Mouse (Mus musculus) B cell, adult 2 months (primary cell): ENCODE data around the gene Gclc.

Source experiments
- DNase-seq, 2 experiments: peaks; one replicate each; pipeline ENCODE4 v3.0.0; 2022

Gclc gene

DNA sequence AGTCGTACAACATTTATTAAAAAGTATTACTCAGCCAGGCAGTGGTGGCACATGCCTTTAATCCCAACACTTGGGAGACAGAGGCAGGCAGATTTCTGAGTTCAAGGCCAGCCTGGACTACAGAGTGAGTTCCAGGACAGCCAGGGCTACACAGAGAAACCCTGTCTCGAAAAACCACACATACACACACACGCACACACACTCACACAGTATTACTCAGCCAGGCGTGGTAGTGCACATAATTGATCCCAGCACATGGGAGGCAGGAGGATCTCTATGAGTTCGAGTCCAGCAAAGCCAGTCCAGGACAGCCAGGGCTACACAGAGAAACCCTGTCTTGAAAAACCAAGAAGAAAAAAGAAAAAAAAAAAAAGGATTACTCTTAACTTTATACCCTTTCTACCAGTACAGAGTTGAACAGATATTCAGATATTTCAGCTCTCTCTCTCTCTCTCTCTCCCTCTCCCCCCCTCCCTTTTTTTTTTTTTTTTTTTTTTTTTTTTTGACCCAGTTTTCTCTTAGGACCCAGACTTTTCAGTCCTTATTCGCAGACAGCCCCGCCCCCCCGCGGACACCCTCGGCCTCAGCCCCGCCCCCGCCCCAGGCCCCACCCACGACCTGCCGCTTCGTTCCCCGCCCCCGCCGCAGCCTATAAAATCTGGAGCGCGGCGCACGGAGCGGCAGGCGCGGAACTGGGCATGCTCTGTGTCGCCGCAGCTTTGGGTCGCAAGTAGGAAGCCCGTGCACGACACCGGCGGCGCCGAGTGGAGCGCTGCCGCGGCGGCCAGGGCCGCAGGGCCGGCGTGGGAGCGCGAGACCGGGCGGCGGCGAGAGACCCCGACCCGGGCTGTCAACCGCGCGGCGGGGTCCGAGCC is at the start of gene Gclc:
TSS of gene Gclc (plus strand) at position 683 of the 875 bp plus-strand sequence.
- DNase-seq = peak; percentile 90 to 92

DNA sequence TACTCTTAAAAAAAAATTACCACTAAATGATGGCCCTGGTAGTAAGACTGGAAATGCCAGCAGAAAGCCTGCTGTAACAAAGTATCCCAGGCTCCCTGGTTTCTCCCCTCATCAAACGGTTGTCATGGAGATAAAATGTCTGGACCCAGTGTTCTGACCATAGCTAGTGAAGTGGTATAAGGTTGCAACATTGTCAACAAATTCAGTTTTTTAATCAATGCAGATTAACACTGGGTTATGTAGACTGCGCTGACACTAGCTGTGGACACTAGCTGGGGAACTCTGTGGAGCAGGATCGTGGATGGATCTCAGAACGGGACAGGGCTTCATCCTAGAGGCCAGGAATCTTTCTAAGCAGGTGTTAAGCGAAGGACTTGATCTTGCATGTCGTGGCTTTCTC is 47.8 kb upstream of the Gclc start:
- no peak for DNase-seq

DNA sequence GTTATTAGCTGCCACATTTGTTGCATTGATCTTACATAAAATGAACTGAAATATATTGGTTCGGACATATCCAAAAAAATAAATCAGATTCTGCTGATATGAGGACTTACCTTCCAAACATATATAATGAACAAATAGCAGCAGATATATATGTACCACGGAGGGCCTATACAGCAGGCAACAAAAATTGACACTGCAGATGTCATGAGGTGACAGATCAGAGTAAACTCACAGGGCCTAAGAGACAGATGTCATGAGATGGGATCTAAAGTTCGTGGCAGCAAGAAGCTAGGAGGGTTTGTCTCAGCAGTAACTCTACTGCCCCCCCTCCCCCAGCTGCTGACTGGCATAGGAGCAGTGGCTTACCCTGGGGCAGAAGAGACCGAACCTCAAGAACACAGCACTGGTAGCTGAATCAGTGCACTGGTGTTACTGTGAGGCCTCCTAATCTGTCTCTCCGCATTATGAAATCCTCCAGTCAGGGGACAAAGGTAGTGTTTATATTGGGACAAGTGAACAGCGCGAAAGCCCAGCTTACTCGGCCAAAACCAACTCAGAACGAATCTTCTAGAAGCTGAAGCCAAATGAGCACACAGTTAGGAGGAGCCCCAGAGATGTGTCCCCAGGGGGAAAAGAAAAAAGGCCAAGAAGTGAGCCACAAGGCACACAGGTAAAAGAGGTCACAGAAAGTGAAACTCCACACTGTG is 46.7 kb upstream of the Gclc start:
- no peak for DNase-seq

DNA sequence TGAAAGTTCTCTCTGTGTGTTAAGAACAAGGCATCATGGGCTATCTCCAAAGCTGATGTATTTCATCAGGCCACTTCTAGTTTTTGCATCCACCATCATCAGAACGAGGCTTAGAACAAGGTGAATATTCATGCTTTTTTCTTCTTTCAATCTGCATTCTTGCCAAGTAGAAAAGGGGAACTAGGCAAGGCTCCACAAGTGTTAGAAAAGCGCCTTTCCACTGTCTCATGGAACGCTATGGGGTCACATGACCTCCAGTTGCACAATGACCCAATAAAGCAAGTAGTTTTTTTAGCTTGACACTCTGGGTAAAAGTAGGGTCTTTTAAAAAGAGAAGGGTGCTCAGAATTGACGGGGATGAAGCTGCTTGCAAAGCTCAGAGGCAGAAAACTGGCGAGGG is 45.4 kb upstream of the Gclc start:
- no peak for DNase-seq

DNA sequence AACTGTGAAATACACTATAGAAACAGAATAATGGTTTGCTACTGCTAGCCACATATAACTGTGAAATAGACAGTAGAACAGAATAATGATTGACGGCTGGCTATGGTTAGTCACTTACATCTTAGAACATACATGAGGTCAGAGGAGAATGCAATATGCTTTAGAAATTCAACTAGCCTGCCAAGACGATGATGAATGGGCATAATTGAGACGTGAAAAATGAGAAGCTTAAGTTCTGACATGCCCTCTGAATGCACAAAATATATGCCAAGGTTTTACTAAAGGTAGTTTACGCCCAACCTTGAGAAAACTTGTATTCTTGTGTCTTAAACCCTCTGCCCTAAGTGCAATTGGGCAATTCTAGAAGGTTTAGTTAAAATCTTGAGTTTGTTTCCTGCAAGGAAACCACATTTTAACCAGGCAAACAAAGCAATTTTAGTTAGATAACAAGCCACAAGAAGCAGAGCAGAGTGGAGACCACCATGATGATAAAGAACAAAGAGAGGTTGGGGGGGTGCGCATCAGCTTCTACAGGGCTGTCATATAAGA is 43.2 kb upstream of the Gclc start:
- DNase-seq = no peak

DNA sequence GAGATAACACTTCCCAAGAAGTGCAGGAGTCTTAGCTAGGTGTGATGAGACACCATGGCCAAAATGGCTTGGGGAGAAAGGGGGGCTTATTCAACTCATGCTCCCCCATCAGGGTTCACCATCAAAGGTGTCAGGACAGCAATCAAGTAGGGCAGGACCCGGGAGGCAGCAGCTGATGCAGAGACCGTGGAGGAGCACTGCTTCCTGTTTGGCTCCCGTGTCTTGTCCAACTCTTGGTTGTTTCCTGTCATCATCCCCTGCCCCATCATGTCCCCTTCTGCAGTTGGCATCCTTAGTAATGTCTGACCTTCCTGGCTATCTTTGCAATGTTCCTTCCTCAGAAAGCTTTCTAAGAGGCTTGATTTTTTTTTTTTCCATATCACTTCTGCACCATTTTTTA is 41.5 kb upstream of the Gclc start:
- DNase-seq = no peak

DNA sequence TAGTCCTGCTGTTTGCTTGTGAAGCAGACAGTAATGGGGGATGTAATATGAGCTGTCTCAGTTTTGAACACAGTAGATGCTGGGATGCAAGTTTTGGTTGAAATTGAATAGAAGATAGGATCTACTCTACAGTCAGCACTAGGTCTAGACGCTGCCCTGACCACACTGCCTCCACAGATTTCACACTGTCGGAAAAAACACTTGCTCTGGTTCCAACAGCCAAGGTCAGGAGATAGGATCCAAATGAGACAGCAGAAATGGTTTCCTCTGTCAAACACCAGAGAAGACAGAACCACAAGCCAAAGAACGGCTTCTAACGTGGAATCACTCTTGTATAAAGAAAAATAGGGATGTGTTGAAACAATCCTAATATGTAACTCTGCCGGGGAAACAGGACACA is 41.0 kb upstream of the Gclc start:
- no peak for DNase-seq

DNA sequence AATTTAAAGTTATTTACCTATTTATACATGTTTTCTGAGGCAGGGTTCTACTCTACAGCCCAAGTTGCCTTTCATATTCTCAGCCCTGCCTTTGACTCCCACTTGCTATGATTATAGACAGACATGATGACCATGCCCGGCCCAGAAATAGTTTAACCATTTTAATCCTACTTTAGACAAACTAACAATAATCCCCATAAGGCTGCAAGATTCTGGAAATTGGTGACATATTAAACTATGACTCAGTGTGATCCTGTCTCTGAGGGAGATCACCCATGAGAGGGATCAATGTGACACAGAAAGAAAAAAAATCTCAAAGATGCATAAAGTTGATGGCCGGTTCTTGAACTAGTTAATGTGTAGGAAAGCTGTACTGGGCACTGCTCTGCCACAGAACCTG is 39.1 kb upstream of the Gclc start:
- no peak for DNase-seq

DNA sequence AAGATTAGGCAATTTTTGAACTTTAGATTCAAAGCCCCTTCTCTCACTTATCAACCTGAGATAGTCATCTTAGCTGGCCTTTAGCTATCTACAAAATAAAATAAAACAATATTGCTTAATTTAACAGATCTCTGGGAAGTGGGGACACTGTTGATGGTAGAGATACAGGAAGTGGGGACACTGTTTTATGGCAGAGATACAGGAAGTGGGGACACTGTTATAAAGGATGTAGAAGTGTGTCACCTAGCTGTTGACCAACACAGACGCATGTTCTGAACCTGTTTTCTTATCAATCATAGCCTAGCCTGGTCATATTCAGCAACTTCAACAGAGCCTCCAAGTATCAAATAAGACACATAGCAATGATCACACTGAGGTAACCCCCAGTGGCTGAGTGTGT is 38.3 kb upstream of the Gclc start:
- DNase-seq = no peak

DNA sequence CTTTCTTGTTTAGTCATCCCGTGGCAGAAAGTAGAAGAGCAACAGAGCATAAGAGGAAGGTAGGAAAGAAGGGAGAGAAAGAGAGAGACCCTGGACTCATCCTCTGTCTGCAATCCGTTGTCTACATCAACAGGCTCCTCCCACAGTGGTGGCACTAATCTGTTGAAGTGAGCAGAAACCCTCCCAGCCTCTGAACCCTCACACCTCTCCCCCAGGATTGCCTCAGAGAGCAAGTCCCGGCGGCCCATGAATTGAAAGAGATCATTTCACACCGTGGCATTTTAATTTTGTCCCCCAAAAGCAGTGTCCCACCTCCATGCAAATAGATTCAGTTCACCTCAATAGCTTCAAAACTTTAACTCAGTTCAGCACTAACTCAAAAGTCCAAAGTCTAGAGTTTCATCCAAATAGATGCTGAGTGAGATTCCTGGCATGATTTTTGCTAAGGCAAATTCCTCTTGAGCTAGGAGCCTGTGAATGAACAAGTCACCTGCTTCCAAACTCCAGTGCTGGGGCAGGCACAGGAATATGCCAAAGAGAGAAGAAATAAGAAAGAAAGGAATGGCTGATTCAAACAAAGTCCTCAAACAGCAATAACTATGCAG is 36.4 kb upstream of the Gclc start:
- no peak for DNase-seq

DNA sequence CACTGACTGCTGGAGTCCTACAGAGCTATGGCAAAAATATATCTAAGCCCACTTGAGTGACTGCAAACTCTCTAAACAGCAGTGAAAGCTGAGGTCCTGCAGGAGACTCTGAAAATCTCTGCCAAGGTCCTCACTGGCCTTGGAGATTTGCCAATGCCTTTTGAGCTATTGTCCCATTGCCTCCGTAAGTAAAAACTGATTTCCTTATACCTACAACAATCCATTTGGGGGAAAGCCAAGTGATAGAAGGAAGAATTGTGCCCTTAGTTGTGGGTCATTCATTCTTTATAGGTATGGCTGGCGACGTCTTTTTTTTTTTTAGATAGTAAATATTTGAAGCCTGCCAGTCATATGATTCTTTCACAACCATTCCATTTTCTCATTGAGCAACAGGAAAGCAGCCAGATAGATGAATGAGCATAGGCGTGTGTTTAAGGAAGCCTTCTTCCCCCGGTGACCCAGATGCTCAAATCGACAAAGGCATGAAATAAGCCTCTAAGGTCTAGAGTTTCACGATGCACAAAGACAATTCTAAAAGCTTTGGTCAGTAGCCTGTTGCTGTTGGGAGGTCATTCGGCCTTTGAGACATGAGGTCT is 35.4 kb upstream of the Gclc start:
- no peak for DNase-seq

DNA sequence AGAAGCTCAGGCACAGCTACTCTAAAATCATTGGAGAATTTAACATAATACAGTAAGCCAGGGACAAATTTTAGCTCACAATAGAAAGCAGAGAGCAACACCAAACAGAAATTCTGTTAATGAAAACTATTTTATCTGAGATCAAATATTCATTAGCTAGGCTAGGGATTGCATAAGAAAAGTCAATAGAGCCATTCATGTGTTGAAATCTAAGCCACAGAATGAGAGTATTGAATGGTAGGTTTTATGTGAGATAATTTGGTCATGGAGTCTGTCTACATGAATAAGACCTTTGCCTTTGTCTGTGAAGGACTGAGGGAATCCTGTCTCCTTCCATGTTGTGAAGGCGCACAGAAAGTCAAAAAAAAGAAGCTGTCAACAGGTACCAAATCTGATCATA is 34.7 kb upstream of the Gclc start:
- no peak for DNase-seq

DNA sequence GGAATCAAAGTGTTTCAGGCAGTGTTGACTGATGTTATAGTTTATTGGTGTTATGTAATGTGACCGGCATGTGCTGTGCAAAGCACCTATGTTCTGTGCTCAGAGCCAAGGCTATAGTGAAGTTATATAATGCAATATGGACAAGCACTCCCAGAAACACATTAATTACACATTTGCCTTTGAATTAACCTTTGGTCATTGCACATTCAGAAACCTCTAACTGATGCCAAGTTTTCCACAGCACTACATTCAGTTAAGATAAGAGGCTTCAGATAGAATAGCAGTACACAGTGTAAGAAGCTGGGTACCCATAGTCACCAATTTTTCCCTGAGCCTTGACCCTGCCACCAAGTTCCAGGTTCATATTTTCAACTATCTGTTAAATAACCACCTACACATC is 32.0 kb upstream of the Gclc start:
- no peak for DNase-seq

DNA sequence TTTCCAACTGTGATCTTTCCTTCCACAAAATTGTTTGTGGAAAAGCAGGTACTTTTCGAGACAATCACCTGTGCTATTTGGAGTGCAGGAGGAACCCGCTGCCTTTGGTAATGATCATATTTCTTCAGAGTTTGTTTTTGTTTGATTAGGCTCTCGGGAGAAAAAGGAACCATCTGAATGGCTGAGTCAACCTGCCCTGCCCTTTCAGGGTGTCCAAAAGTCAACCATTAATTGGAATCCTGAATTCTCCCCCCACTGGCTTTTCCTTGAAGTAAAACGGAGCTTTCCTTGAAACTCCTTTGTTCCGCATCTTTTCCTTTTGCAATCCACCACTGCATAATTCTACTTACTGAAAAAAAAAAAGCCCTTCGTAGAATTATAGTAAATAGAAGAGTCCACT is 30.1 kb upstream of the Gclc start:
- DNase-seq = no peak

DNA sequence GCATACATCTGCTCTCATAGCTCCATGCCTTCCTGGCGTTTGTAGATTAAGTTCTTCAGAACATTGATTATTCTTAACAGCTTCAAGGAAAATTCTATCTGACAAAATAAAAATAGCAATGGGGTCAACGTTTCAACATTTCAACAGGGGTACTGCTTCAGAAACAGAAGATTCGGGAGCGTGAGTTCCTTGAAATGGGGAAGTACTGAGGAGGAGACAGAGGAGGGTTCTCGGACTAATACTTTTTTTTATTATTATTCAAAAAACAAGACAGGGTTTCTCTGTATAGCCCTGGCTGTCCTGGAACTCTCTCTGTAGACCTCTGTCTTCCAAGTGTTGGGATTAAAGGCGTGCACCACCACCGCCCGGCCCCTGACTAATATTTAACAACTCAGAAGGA is 28.9 kb upstream of the Gclc start:
- no peak for DNase-seq

DNA sequence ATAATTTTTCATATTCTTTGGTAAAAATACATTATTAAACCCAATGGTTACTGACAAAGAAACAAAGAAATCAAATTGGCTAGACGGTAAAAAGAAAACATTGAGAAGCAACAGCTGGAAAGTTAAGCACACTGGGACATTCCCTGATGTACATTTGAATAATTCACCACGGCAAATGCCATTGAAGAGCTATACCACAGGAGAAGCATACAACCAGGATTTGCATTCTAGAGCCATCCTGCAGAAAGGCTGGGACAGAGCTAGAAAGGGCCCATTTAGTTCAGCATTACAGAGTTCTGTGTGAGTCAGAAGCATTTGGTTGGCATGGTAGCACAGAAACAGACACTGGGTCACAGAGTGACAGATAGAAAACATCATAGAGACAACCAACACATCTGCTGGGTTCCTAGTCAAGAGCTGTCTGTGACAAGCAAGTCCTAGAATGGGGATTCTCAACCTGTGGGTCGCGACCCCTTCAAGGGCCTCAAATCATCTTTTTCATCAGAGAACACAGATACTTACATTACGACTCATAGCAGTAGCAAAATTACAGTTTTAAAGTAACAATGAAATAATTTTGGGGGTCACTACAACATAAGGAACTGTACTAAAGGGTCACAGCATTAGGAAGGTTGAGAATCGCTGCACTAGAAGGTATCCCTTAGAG is 28.2 kb upstream of the Gclc start:
- DNase-seq = no peak

DNA sequence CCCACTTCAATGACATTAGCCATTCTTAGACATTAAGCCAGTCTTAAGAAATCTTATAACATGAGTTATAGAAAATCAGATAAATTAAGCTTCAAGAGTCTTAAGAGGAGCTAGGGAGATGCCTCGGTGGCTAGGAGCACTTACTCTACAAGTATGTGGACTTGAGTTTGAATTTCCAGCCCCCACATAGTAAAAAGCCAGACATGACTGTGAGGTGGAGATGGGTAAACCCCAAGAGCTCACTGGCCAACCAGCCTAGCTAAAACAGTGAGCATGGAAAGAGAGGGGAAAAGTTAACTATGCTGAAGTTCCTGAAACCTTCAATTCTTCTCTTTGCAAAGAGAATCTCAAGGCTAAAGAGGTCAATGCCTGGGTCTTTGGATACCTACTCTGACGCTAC is 27.3 kb upstream of the Gclc start:
- no peak for DNase-seq

DNA sequence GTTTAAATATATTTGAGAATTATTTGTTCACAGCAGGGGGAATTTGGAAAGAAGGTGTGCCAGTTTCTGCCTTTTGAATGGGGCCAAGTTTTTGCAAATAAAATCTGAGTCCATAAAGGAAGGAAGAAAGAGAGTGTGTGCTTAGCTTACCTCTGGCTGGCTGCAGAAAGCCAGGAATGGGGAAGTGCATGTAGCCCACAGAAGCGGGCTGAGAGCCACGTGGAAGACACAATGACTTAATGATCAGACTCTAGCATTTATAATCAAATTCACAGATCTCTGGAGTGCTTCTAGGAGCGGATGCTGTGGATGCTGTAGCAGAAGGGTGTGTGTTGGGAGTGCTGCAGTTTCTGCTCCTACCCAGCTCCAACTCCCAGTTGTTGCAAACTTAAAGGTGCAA is 22.3 kb upstream of the Gclc start:
- no peak for DNase-seq

DNA sequence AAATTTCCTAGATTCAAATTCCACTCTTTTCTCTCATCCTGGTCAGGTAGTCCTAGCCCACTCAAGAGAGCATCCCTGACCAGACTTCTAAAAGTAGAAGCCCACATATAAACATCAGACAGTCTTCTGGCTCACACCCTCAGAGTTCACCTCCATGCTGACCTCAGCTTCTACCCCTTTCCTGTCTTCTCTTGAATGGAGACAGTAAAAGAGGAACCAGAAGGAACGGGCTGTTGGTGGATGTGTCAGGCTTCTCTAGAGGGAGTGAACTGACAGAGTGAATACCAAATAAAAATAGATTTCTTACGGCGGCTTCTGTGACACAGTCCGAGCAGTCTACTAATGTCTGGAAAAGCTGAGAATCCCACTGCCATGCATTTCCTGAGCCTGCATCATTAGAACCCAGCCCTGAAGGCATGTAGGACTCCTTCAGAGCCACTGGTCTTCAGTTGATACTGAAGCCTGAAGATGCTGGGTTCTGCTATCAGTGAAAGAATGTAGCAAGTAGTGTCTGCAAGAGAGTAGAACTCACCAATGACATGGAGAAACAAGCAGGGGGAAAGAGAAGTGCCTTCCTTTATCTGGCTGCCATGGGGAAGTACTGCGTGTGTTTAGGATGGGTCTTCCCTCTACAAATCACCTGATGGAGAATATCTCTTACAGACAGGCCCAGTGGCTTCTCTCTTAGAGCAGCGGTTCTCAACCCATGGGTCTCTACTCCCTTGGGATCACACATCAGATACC is 16.9 kb upstream of the Gclc start:
- peak; percentile 19 to 28 for DNase-seq

DNA sequence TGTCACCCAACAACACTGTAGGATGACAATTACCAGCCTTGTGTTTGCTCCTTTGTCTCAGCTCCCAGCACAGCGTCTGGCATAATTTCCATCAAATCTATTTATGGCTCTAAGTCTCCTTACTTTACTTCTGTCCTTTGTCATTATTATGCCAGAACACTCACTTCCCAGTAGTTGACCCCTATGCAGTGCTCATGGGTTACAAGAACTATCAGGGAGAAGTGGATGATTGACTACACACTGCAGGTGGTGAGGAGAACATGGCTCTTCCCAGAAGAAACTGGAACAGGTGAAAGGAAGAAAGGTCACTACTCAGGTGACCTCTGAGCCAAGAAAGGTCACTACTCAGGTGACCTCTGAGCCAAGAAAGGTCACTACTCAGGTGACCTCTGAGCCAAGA is 12.9 kb upstream of the Gclc start:
- DNase-seq = no peak

DNA sequence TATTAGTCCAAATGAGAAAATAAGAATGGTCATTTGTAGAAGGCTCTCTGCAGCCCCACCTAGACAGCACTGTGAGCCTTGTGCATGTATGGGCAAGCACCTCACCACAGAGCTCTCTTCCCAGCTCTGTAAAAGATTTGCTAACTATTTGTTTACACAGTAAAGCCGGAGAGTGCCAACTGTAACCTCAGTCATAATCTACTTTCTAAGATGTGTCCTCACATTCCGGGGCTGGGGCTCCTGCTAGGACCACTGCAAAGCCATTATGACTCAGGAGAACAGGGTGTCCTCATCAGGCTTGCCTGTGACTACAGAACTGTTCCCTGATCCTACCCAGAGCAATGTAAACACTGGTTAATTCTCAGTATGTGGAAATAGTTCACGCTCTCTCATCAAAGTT is 9.5 kb upstream of the Gclc start:
- no peak for DNase-seq

DNA sequence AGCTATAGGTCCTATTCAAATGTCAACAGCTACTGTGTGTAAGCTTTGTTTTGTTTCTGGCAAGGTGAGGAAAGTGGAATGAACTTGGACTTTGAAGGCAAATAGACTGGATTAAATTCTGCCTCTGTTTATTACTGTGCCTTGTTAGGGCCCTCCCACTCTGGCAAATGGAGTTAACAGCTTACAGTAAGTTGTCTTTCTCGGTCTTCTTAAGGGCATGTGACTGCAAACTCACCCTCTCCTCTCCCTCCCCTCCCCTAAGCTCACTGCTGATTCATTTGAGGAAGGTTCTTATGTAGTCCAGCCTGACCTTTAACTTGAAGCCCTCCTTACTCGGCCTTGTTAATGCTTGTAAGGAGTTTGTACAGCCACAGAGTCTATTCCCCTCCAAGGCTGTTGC is 8.0 kb upstream of the Gclc start:
- DNase-seq = no peak
